Mouse (Mus musculus) brain, embryonic 14.5 days (tissue): ENCODE results near the gene Arhgef7.

Experiments used
- CTCF ChIP-seq: fragments of 200-500 bp; IDR thresholded peaks from 2 replicates; pipeline ENCODE4 v1.5.1; 2012; ENCODE audit warnings: inconsistent platforms, mild to moderate bottlenecking, moderate library complexity, borderline replicate concordance; ENCODE audit not compliant: insufficient read depth, insufficient read length; ENCODE audit errors: extremely low read depth
- POLR2A ChIP-seq: fragments of 200-500 bp; IDR thresholded peaks from 2 replicates; pipeline ENCODE4 v1.6.1; 2012; ENCODE audit warnings: mild to moderate bottlenecking, inconsistent platforms, borderline replicate concordance; ENCODE audit not compliant: poor library complexity, insufficient read depth, insufficient read length, severe bottlenecking; ENCODE audit errors: extremely low read depth

DNA sequence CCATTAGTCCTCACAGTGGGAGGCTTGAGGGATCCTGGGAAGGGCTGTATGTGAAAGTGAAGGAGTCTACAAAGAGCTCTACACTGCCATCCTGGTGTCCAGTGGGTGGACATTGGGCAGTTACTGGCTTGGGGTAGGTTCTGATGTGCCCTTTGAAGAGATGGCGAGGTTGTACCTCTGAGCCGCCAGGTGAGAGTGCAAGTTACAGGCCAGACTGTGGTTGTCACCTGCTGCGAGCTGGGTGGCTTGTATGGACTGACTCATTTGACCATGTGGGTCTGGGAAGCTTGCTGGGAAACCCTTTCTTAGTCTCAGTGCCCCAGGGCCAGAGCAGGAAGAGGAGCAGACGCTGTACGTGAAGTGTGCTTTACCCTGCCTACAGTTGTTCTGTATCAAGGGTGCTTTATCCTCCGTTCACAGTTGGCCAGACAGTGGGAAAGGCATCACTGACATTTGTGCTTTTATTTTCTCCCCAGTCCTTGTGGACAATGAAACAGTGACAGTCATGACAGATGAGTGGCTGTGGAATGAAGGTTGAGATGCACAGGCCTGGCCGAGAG, 43.1 kb downstream of the Arhgef7 start:
- TF ChIP-seq CTCF (no peak), POLR2A (no peak)
